Comparison of ENCODE assay signal across 10 mouse cellular contexts in genomic region chr15:5235527-5235926, GRCm38 (mm10). TPM values are rescaled to one million over a fixed set of nuclear protein-coding genes. Genes with fewer than 3 reads are reported as not detected.
DNase-seq lines count a peak whose midpoint lies in the region; ATAC-seq and TF ChIP-seq lines count a peak whose summit lies in the region.
"Had no signal": no experiment of that assay in that cellular context is flagged by ENCODE, and none has a peak within 500 bp of the region (broad histone marks: within the 10 kb centered on the region; RNA-seq: fewer than 3 reads in every experiment).

No protein-coding gene starts in this region.

- ATAC-seq in midbrain, postnatal 0 days (ENCODE audit: low FRiP score): no peak
- no peak for ATAC-seq in midbrain, embryonic 16.5 days

- no peak for TF ChIP-seq CTCF in midbrain, postnatal 0 days (IDR thresholded peaks at IDR 0.05)
- no peak for TF ChIP-seq CTCF in layer of hippocampus, adult 2 months (conservative IDR thresholded peaks at IDR 0.05)

- H3K27me3 ChIP-seq in midbrain, postnatal 0 days (ENCODE audit: insufficient read depth, low read length): 0 out of 2 replicates have a peak, but pooled peaks cover 3% of the 10 kb centered on the region
- H3K27me3 ChIP-seq in midbrain, embryonic 16.5 days (ENCODE audit: control insufficient read depth, insufficient read depth, low read depth, low read length): peaks cover 5% of the 10 kb centered on the region
- no peaks in the 10 kb centered on the region for H3K27me3 ChIP-seq in myocyte (ENCODE audit: control insufficient read depth, insufficient read depth, insufficient read length)
- H3K27me3 ChIP-seq: CH12.LX had no signal

- no peak overlapping the region for H3K4me2 ChIP-seq in midbrain, postnatal 0 days (ENCODE audit: low read depth, low read length, poor library complexity, severe bottlenecking)
- no peak overlapping the region for H3K4me2 ChIP-seq in midbrain, embryonic 16.5 days (ENCODE audit: low read length)
- H3K4me2 ChIP-seq in myocyte (ENCODE audit: low read depth): peak overlapping the region; percentile 27

- no peak overlapping the region for H3ac ChIP-seq in myocyte (ENCODE audit: control insufficient read depth, insufficient read length)

- WGBS in midbrain, postnatal 0 days: 51% methylated on average over 8 of the region's 8 CpGs
- WGBS in midbrain, embryonic 16.5 days: 51% methylated on average over 8 of the region's 8 CpGs

- peak; percentile 19 to 34 for DNase-seq in cerebellum, postnatal 25 days
- no peak for DNase-seq in cerebellum, adult 9-10 months
- DNase-seq in midbrain, postnatal 0 days (ENCODE audit: low spot score): peak; percentile 28
- DNase-seq in gastrocnemius, postnatal 14 days: peak; percentile 30
- peak; percentile 40 to 41 for DNase-seq in layer of hippocampus, adult 2 months (ENCODE audit: low spot score in 2 of 2)
- DNase-seq in T-cell, adult 2 months (ENCODE audit: low spot score): no peak

- no peaks in the 10 kb centered on the region for H3K36me3 ChIP-seq in midbrain, postnatal 0 days (ENCODE audit: insufficient read depth, low read length)
- H3K36me3 ChIP-seq in midbrain, embryonic 16.5 days (ENCODE audit: control insufficient read depth, insufficient read depth, low read length): no peaks in the 10 kb centered on the region
- no peaks in the 10 kb centered on the region for H3K36me3 ChIP-seq in myocyte (ENCODE audit: control insufficient read depth, insufficient read depth)

- no peak for TF ChIP-seq POLR2A in myocyte (IDR thresholded peaks at IDR 0.05; ENCODE audit: insufficient read length, low read depth)

- H3K4me3 ChIP-seq in midbrain, postnatal 0 days (ENCODE audit: low read depth, low read length): no peak overlapping the region
- no peak overlapping the region for H3K4me3 ChIP-seq in midbrain, embryonic 16.5 days (ENCODE audit: low read depth, low read length)
- H3K4me3 ChIP-seq in layer of hippocampus, adult 2 months: peak overlapping the region; percentile 47
- no peak overlapping the region for H3K4me3 ChIP-seq in myocyte

- no peaks in the 10 kb centered on the region for H3K9me3 ChIP-seq in midbrain, postnatal 0 days (ENCODE audit: low read length)
- no peaks in the 10 kb centered on the region for H3K9me3 ChIP-seq in midbrain, embryonic 16.5 days (replicated peaks; ENCODE audit: control insufficient read depth, low read length, poor library complexity, severe bottlenecking)

- H3K27ac ChIP-seq in midbrain, postnatal 0 days (ENCODE audit: low read depth, low read length): no peak overlapping the region
- H3K27ac ChIP-seq in midbrain, embryonic 16.5 days (ENCODE audit: low read length): no peak overlapping the region
- H3K27ac ChIP-seq in layer of hippocampus, adult 2 months: peak overlapping the region; percentile 74
- H3K27ac ChIP-seq: macrophage had no signal

- intact Hi-C loops in gastrocnemius, postnatal 14 days (cut with DNase I; ENCODE audit: low total_unique reads): loop anchor here (5.0 kb wide), 2 partner anchors 847 to 972 kb away; no protein-coding TSS in a partner anchor

- peaks cover 15% of the 10 kb centered on the region for H3K79me2 ChIP-seq in myocyte (ENCODE audit: control insufficient read depth, insufficient read depth)

- no peaks in the 10 kb centered on the region for H3K4me1 ChIP-seq in midbrain, postnatal 0 days (ENCODE audit: insufficient read depth, low read length)
- H3K4me1 ChIP-seq in midbrain, embryonic 16.5 days (ENCODE audit: control insufficient read depth, insufficient read depth, low read length): no peaks in the 10 kb centered on the region

- no peak overlapping the region for H3K9ac ChIP-seq in midbrain, postnatal 0 days (replicated peaks; ENCODE audit: low read length, poor library complexity, severe bottlenecking)
- H3K9ac ChIP-seq in midbrain, embryonic 16.5 days (ENCODE audit: low read depth, low read length): no peak overlapping the region

TF ChIP-seq in myocyte, 11 proteins besides CTCF, POLR2A, EP300 and RAD21:
- no peak for TF ChIP-seq MYOG (IDR thresholded peaks at IDR 0.05; ENCODE audit: control insufficient read depth in 1 of 3, insufficient read depth in 1 of 3, insufficient read length in 2 of 3, low read depth in 2 of 3)
- no peak for TF ChIP-seq E2F4 (IDR thresholded peaks at IDR 0.05; ENCODE audit: insufficient read depth)
- no peak for TF ChIP-seq MAX (IDR thresholded peaks at IDR 0.05; ENCODE audit: low read depth)
- TF ChIP-seq USF1 (IDR thresholded peaks at IDR 0.05; ENCODE audit: low read depth): no peak
- TF ChIP-seq REST (IDR thresholded peaks at IDR 0.05; ENCODE audit: insufficient read depth, insufficient read length): no peak
- no peak for TF ChIP-seq MYOD1 (IDR thresholded peaks at IDR 0.05; ENCODE audit: control insufficient read depth in 1 of 3, insufficient read length in 2 of 3, low read depth in 2 of 3)
- no peak for TF ChIP-seq TCF3 (IDR thresholded peaks at IDR 0.05; ENCODE audit: insufficient read length, low read depth)
- TF ChIP-seq SRF (IDR thresholded peaks at IDR 0.05; ENCODE audit: control insufficient read depth, insufficient read length, low read depth): no peak
- no peak for TF ChIP-seq POLR2AphosphoS2 (IDR thresholded peaks at IDR 0.05; ENCODE audit: insufficient read length, low read depth)
- no peak for TF ChIP-seq CEBPB (IDR thresholded peaks at IDR 0.05; ENCODE audit: insufficient read depth, poor library complexity, severe bottlenecking)
- no peak for TF ChIP-seq TCF12 (IDR thresholded peaks at IDR 0.05; ENCODE audit: insufficient read depth, poor library complexity, severe bottlenecking)

RNA-seq across cellular contexts. Expression of gene Ptger4, which starts 8.5 kb away (rescaled TPM):
- 1.9 and 2.5 TPM in 2 replicates for total RNA-seq in midbrain, postnatal 0 days (2014; rRNA removed)
- 1.7 and 2.0 TPM in 2 replicates for polyA plus RNA-seq in midbrain, postnatal 0 days (2015; fragmentation: Nextera tagmentation; extraction: Ambion mirVana)
- 1.1 and 1.6 TPM in 2 replicates for polyA plus RNA-seq in midbrain, embryonic 16.5 days (2015; fragmentation: Nextera tagmentation; extraction: Ambion mirVana)
- total RNA-seq in gastrocnemius, postnatal 14 days (2021): 1 to 10 TPM; 1.3 TPM
- 1 to 10 TPM in 1 of 2 experiments, under 1 TPM in 1; 0.82 to 1.1 TPM for total RNA-seq in layer of hippocampus, adult 2 months (2021)
- 0.95 TPM for polyA plus RNA-seq in myocyte (2012; fragmentation: generic; extraction: Trizol)

RNA-seq across cellular contexts. Expression of gene Ttc33, which starts 50.2 kb away (rescaled TPM):
- total RNA-seq in midbrain, postnatal 0 days (2014; rRNA removed): 31.2 and 35.9 TPM in 2 replicates
- 45.8 and 51.0 TPM in 2 replicates for polyA plus RNA-seq in midbrain, postnatal 0 days (2015; fragmentation: Nextera tagmentation; extraction: Ambion mirVana)
- polyA plus RNA-seq in midbrain, embryonic 16.5 days (2015; fragmentation: Nextera tagmentation; extraction: Ambion mirVana): 58.0 and 63.2 TPM in 2 replicates
- total RNA-seq in gastrocnemius, postnatal 14 days (2021): 10 to 100 TPM; 32.6 to 37.3 TPM
- total RNA-seq in layer of hippocampus, adult 2 months (2021): 10 to 100 TPM; 85.2 to 93.3 TPM
- polyA plus RNA-seq in myocyte (2012; fragmentation: generic; extraction: Trizol): 17.8 TPM

Comparison
In these comparisons a context has a peak if more than half of its experiments do, and no peak if none do; other contexts are left out.
1. DNase-seq: peak in cerebellum, postnatal 25 days (2 of 2), midbrain, postnatal 0 days (single experiment), gastrocnemius, postnatal 14 days (single experiment) and layer of hippocampus, adult 2 months (2 of 2); none in cerebellum, adult 9-10 months (single experiment) and T-cell, adult 2 months (single experiment).